Mouse (Mus musculus): Measurements from ENCODE around the gene Olfr301. TPM values are rescaled to one million over a fixed set of nuclear protein-coding genes. Genes with fewer than 3 reads are reported as not detected.

Olfr301 gene
- not detected in 2 replicates for polyA plus RNA-seq (2012; rRNA removed; ENCODE audit: low replicate concordance)

DNA sequence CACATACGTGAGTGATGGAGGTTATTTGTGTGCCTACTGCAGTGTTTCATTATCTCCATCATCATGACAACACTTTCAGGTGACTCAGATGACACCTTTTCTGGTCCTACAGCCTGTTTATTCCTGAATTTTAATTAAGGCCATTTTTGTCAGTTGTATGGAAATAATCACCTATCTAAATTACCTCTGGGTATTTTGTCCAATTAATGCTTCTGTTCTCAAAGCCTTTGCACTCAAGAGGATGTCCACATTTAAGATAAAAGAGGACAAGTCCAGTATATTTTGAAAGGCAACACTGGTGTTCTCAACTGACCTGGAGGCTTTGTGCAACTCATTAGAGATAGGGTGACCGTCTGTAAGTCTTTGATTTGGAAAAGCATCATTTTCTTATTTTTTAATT, at the start of gene Olfr301:
TSS of gene Olfr301 (plus strand) at position 301 of the 400 bp plus-strand sequence.

DNA sequence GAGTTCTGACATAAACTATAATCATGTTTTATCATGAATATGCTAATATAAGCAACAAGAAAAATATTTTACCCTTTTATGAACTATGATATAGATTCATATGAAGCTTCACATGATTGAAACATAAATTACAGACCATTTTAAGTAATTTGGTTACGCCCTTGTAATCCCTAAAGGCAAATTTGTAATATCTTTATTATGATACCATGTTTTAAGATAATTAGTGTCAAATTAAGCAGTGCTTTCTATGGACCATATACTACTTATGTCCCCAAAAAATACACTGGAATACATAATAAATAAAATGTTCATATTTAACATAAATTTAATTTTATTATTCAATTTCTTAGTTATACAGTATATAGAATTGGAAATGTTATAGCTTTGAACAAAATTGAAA, 36.8 kb upstream of the Olfr301 start, which contains the start of gene Olfr305:
TSS of gene Olfr305 (minus strand) at position 101 of the 400 bp plus-strand sequence.

DNA sequence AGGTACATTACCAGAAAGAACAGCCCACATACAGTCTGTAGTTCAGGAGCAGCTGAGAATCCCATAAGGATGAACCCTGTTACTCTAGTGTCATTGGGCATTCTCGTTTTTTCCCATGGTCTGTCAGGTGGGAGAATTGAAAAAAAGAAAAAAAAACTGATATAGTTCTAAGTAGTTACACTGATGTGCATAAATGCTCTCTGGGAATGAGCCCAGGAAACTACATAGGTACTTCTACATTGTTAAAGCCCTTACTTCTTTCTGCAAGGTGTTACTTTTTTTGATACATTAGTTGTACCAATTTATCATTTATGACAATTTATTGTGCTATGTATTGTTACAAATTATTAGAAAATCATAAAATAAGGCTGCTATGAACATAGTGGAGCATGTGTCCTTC, 17.1 kb upstream of the Olfr301 start, which contains the start of gene Olfr304:
TSS of gene Olfr304 (minus strand) at position 101 of the 400 bp plus-strand sequence.

DNA sequence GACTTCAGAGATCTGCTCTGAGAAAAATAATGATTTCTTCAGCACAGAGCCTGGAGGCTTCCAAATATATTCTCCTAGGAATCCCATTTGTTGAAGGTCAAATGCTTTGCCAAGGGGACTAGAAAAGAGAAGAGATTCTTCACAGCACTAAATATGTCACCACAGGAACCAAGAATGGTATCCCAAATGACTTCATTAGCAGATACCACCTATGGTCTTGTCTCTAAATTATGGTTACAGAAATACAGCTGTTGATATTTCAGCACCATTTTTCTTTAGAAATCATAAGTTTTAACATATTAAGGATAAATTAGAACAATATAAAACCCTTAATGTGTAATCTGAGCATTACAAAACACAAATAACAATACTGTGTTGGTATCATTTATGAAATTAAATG, 6.0 kb upstream of the Olfr301 start, which contains the start of gene Olfr303:
TSS of gene Olfr303 (minus strand) at position 101 of the 400 bp plus-strand sequence.

DNA sequence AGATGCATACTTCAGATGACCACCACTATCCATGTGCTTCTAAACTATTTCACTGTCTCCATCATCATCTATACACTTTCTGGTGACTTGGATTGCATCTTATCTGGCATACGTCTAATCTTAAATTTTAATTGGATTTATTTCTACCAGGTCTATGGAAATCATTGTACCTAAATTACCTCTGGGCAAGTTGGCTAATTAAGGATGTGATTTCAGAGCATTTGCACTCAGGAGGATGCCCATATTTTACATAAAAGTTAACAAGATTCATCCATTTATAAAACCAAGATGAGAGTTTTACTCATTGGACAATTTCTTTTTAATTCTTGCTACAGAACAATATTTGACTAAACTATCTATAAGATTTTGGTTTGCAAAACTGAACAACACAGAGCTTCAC, 56.0 kb downstream of the Olfr301 start, which contains the start of gene Olfr299:
TSS of gene Olfr299 (plus strand) at position 301 of the 400 bp plus-strand sequence.

Other genes starting within 250 kb of the Olfr301 start
- gene Vmn2r75, start 232.1 kb upstream of the Olfr301 start, polyA plus RNA-seq (2012; rRNA removed; ENCODE audit: low replicate concordance) = not detected in 2 replicates
- gene Vmn2r76, start 157.5 kb upstream of the Olfr301 start, polyA plus RNA-seq (2012; rRNA removed; ENCODE audit: low replicate concordance) = not detected in 2 replicates
- gene Olfr310, start 126.7 kb upstream of the Olfr301 start, polyA plus RNA-seq (2012; rRNA removed; ENCODE audit: low replicate concordance) = not detected in 2 replicates
- gene Olfr309, start 90.1 kb upstream of the Olfr301 start, polyA plus RNA-seq (2012; rRNA removed; ENCODE audit: low replicate concordance) = not detected in 2 replicates
- gene Olfr308, start 78.2 kb upstream of the Olfr301 start, polyA plus RNA-seq (2012; rRNA removed; ENCODE audit: low replicate concordance) = not detected in 2 replicates
- gene Olfr307, start 66.3 kb upstream of the Olfr301 start, polyA plus RNA-seq (2012; rRNA removed; ENCODE audit: low replicate concordance) = not detected in 2 replicates
- not detected in 2 replicates for gene Olfr305, start 36.9 kb upstream of the Olfr301 start, polyA plus RNA-seq (2012; rRNA removed; ENCODE audit: low replicate concordance)
- not detected in 2 replicates for gene Olfr304, start 17.2 kb upstream of the Olfr301 start, polyA plus RNA-seq (2012; rRNA removed; ENCODE audit: low replicate concordance)
- not detected in 2 replicates for gene Olfr303, start 6.1 kb upstream of the Olfr301 start, polyA plus RNA-seq (2012; rRNA removed; ENCODE audit: low replicate concordance)
- not detected in 2 replicates for gene Olfr299, start 56.1 kb downstream of the Olfr301 start, polyA plus RNA-seq (2012; rRNA removed; ENCODE audit: low replicate concordance)
- gene Olfr298, start 88.6 kb downstream of the Olfr301 start, polyA plus RNA-seq (2012; rRNA removed; ENCODE audit: low replicate concordance) = not detected in 2 replicates
- not detected in 2 replicates for gene Olfr297, start 116.1 kb downstream of the Olfr301 start, polyA plus RNA-seq (2012; rRNA removed; ENCODE audit: low replicate concordance)
- gene Olfr295, start 180.0 kb downstream of the Olfr301 start, polyA plus RNA-seq (2012; rRNA removed; ENCODE audit: low replicate concordance) = not detected in 2 replicates
- not detected in 2 replicates for gene Olfr294, start 212.8 kb downstream of the Olfr301 start, polyA plus RNA-seq (2012; rRNA removed; ENCODE audit: low replicate concordance)
- not detected in 2 replicates for gene Olfr293, start 245.2 kb downstream of the Olfr301 start, polyA plus RNA-seq (2012; rRNA removed; ENCODE audit: low replicate concordance)